Mouse (Mus musculus): ENCODE measurements around the gene Spsb2. TPM values are rescaled to one million over a fixed set of nuclear protein-coding genes. Genes with fewer than 3 reads are reported as not detected.
"Not testable (repeated sequence)": the region's sequence is repeated elsewhere in the genome, so short reads cannot be mapped to it uniquely, and the experiment has no call there.

Gene Spsb2
- polyA plus RNA-seq, 1 experiment from 2014 or later, result 4.7 TPM

- H3K36me3 ChIP-seq (ENCODE audit: control insufficient read depth, insufficient read depth, low read length), result peaks cover 100% of the 10 kb centered on the region
- WGBS, result 94% methylated on average over 5 of the region's 5 CpGs
- ATAC-seq (no peak), DNase-seq (ENCODE audit: low spot score) (no peak)
- H3K27me3 ChIP-seq (replicated peaks; ENCODE audit: control insufficient read depth, insufficient read depth, low read length), result no peaks in the 10 kb centered on the region
- no peaks in the 10 kb centered on the region for H3K9me3 ChIP-seq (replicated peaks; ENCODE audit: control insufficient read depth, low read length)
- H3K4me2 ChIP-seq (ENCODE audit: low read length), result no peak overlapping the region
- no peaks in the 10 kb centered on the region for H3K4me1 ChIP-seq (ENCODE audit: control insufficient read depth, insufficient read depth, low read length)
- no peak overlapping the region for H3K9ac ChIP-seq (ENCODE audit: low read length)
- H3K4me3 ChIP-seq (ENCODE audit: low read depth, low read length), result no peak overlapping the region
- H3K27ac ChIP-seq (ENCODE audit: low read depth, low read length), result no peak overlapping the region
Measured at GRCm38 (mm10) chr6:124820891-124821290, 12.4 kb downstream of the Spsb2 start.

DNA sequence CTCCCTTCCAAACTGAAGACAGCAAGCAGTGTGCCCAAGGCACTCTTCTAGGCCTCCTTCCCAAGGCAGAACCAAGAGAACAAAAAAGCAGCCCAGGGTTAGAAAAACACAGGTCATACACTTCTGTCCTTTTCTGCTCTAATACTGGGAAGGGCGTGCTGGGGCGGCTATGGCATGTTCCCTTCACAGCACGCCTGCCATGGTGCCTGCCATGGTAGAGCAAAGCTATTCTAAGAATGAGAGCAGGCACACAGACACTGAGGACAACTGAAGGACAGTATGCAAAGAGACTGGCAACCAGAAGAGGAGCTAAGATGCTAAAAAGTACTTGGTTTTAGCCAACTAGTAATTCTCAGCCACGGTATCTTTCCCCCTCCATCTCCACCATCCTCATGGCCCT lies 13.6 kb downstream of the Spsb2 start:
- Histone ChIP-seq H3K27ac (ENCODE audit: low read depth, low read length) (no peak overlapping the region), H3K4me1 (ENCODE audit: control insufficient read depth, insufficient read depth, low read length) (no peaks in the 10 kb centered on the region), H3K9me3 (replicated peaks; ENCODE audit: control insufficient read depth, low read length) (no peaks in the 10 kb centered on the region), H3K27me3 (replicated peaks; ENCODE audit: control insufficient read depth, insufficient read depth, low read length) (no peaks in the 10 kb centered on the region), H3K9ac (ENCODE audit: low read length) (no peak overlapping the region), H3K4me2 (ENCODE audit: low read length) (no peak overlapping the region), H3K36me3 (ENCODE audit: control insufficient read depth, insufficient read depth, low read length) (peaks cover 98% of the 10 kb centered on the region), H3K4me3 (ENCODE audit: low read depth, low read length) (no peak overlapping the region)
- no peak for ATAC-seq
- WGBS, result 96% methylated on average over 4 of the region's 4 CpGs
- DNase-seq (ENCODE audit: low spot score), result no peak

DNA sequence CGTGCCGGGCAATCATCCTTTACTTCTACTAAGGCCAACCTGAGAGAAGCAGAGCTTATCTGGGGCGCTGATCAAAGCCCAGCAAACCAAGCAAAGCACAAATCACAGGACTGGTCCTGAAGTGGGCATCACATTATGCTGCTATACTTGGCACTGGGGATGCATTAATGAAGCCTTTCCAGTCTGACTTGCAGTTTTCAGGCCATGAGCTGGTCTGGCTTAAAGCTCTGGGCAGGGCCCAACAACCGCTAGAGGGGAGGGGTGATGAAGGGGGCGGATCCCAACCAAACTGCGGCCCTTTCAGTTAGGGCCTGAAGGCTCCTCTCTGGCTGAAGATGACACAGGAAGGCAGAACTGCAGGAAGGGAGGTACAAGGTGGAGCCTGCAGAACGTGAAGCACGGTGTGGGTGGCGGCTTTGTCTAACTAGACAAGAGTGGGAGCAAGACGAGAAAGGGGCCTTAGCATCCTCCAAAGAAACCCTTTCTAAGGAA lies 19.7 kb downstream of the Spsb2 start:
- H3K4me2 ChIP-seq (ENCODE audit: low read length), result peak overlapping the region; percentile 95
- H3K9me3 ChIP-seq (replicated peaks; ENCODE audit: control insufficient read depth, low read length), result no peaks in the 10 kb centered on the region
- peaks cover 54% of the 10 kb centered on the region for H3K36me3 ChIP-seq (ENCODE audit: control insufficient read depth, insufficient read depth, low read length)
- peak overlapping the region; percentile 49; the same call in 1 of the 2 replicates for H3K27ac ChIP-seq (ENCODE audit: low read depth, low read length)
- DNase-seq (ENCODE audit: low spot score) (peak; percentile 50), ATAC-seq (no peak)
- H3K4me1 ChIP-seq (ENCODE audit: control insufficient read depth, insufficient read depth, low read length), result peaks cover 11% of the 10 kb centered on the region
- H3K9ac ChIP-seq (ENCODE audit: low read length), result peak overlapping the region; percentile 65
- H3K27me3 ChIP-seq (replicated peaks; ENCODE audit: control insufficient read depth, insufficient read depth, low read length), result no peaks in the 10 kb centered on the region
- 25% methylated on average over 10 of the region's 10 CpGs for whole genome bisulfite sequencing
- H3K4me3 ChIP-seq (ENCODE audit: low read depth, low read length), result peak overlapping the region; percentile 56

DNA sequence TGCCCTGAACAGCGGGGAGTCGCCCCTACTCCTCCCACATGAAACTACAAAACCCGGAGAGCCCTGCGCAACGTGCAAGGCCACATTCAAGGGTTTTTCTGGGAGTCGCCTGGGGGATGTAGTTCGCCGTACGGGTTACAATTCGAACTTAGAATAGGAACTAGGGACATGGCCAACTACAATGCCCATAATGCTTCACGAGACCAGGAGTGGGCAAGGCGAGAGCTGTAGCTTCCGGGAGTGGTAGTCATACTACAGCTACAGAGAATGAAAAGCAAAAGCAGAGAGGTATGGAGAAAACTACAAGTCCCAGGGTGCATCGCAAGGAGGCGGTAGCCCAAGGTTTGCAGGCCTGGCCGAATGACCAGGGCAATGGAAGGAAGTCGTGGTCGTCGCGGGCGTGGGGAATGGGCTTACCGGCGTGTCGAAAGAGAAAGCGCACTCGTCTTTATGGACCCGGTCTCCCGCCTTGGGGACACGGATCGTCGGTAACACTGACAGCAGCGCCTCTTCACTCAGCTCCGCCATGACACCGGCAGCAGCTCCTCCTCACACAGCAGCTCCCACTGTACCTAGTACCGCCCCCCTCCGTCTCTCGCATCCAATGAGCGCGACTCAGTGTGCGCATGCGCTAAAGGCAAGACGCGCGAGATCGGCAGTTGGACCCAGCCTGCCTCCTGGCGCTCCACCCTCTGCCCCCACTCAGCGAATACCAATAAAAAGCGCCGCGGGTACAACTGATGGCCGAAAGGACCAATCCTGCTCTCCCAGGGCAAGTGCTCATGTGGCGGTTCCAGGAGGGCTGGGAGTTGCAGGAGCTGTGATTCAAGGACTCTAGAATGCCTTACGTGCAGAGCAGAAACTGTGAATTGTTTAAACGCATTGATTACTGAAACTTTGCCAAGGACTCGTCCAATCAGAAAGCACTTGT lies 20.7 kb downstream of the Spsb2 start, which contains the start of the genes Usp5 and Cdca3:
Usp5 (minus strand) TSS at position 617 of the 931 bp plus-strand sequence.
Cdca3 (plus strand) TSS at position 680 of the 931 bp plus-strand sequence.
- peak; percentile 94 for ATAC-seq
- no peaks in the 10 kb centered on the region for H3K9me3 ChIP-seq (replicated peaks; ENCODE audit: control insufficient read depth, low read length)
- peak within 1 kb of the TSS; percentile 71 for H3K9ac ChIP-seq (ENCODE audit: low read length)
- H3K27me3 ChIP-seq (replicated peaks; ENCODE audit: control insufficient read depth, insufficient read depth, low read length), result no peaks in the 10 kb centered on the region
- H3K27ac ChIP-seq (ENCODE audit: low read depth, low read length), result peak within 1 kb of the TSS; percentile 73
- DNase-seq (ENCODE audit: low spot score), result peak; percentile 100
- peaks cover 11% of the 10 kb centered on the region for H3K4me1 ChIP-seq (ENCODE audit: control insufficient read depth, insufficient read depth, low read length)
- under 1% methylated on average over 55 of the region's 55 CpGs for WGBS
- H3K4me2 ChIP-seq (ENCODE audit: low read length), result peak within 1 kb of the TSS; percentile 95
- peak within 1 kb of the TSS; percentile 56 for H3K4me3 ChIP-seq (ENCODE audit: low read depth, low read length)
- H3K36me3 ChIP-seq (ENCODE audit: control insufficient read depth, insufficient read depth, low read length), result peaks cover 44% of the 10 kb centered on the region

DNA sequence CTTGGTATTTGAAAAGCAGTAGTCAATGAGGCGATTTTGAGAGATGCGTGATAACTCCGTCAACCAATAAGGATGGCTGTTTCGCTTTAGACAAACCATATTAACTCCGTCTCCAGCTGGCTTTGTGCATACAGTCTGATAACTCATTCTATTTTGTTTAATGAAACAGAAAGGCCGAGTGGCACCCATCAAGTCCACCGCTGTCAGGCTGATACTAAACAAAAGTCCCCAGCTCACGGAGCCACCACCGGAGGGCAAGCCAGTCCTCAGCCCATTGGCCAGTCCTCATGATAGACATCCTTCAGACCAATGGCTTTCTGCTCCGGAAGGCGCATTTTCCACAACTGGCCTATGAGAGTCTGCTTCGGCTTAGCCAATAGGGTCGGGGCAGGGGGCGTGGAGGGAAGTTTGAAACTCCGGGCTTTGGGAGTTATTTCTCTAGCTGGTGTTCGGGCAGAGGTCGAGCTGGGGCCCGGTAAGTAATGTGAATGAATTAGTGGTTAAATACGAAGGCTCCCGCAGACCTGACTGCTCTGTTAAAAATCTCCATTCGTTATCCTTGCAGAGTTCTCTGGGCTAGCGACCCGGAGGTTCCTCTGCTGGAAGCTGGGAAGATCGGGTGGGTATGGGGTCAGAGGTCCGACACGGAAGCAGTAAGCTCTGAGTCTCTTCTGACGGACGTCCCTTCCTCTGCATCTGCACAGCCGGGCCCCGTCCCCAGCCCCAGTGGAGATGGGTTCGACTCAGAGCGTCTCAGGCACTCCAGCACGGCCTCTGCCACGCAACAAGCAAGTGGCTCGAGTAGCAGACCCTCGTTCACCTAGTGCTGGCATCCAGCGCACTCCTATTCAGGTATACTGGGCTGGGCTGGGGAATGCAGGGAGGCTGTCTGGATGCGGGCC lies 21.6 kb downstream of the Spsb2 start:
- H3K36me3 ChIP-seq (ENCODE audit: control insufficient read depth, insufficient read depth, low read length), result peaks cover 40% of the 10 kb centered on the region
- ATAC-seq (peak; percentile 88), DNase-seq (ENCODE audit: low spot score) (peak; percentile 99)
- peak overlapping the region; percentile 73 for H3K27ac ChIP-seq (ENCODE audit: low read depth, low read length)
- peak overlapping the region; percentile 67 for H3K4me2 ChIP-seq (ENCODE audit: low read length)
- peak overlapping the region; percentile 71 for H3K9ac ChIP-seq (ENCODE audit: low read length)
- H3K4me1 ChIP-seq (ENCODE audit: control insufficient read depth, insufficient read depth, low read length), result peaks cover 11% of the 10 kb centered on the region
- no peaks in the 10 kb centered on the region for H3K27me3 ChIP-seq (replicated peaks; ENCODE audit: control insufficient read depth, insufficient read depth, low read length)
- WGBS, result under 1% methylated on average over 38 of the region's 38 CpGs
- peak overlapping the region; percentile 56 for H3K4me3 ChIP-seq (ENCODE audit: low read depth, low read length)
- no peaks in the 10 kb centered on the region for H3K9me3 ChIP-seq (replicated peaks; ENCODE audit: control insufficient read depth, low read length)

DNA sequence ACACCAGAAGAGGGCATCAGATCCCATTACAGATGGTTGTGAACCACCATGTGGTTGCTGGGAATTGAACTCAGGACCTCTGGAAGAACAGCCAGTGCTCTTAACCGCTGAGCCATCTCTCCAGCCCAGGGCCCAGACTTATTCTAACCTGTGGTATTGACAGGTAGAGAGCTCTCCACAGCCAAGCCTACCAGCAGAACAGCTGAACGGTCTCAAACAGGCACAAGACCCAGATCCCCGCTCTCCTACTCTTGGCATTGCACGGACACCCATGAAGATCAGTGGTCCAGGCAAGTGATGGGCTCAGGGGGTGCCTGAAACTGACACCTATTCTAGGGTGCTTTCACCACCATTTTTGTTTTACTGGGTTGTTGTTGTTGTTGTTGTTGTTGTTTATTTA lies 22.7 kb downstream of the Spsb2 start:
- not testable (repeated sequence) for ATAC-seq; H3K9ac ChIP-seq (ENCODE audit: low read length); H3K9me3 ChIP-seq (replicated peaks; ENCODE audit: control insufficient read depth, low read length); DNase-seq (ENCODE audit: low spot score); H3K27me3 ChIP-seq (replicated peaks; ENCODE audit: control insufficient read depth, insufficient read depth, low read length); H3K27ac ChIP-seq (ENCODE audit: low read depth, low read length)
- Histone ChIP-seq H3K4me3 (ENCODE audit: low read depth, low read length) (peak overlapping the region; percentile 56; the same call in 1 of the 2 replicates), H3K4me2 (ENCODE audit: low read length) (peak overlapping the region; percentile 67), H3K36me3 (ENCODE audit: control insufficient read depth, insufficient read depth, low read length) (peaks cover 29% of the 10 kb centered on the region), H3K4me1 (ENCODE audit: control insufficient read depth, insufficient read depth, low read length) (peaks cover 11% of the 10 kb centered on the region)
- WGBS, result 93% methylated on average over 4 of the region's 4 CpGs

DNA sequence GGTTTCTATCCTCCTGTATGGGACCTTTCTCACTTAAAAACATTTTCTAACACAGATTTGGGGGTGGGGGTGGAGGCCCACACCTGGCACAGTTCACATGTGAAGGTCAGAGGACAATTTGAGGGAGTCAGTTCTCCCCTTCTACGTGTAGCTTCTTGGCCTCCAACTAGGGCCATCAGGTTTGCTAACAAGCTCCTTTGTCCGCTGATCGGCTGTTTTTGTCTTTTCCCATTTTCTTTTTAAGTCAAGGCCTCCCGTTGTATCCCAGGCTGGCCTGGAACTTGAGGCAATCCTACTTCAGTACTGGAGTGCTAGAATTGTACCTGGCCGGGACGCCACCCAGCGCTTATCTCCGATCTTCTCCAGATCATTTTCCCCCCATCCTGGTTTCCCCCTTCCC lies 23.2 kb downstream of the Spsb2 start:
- Histone ChIP-seq H3K27me3 (replicated peaks; ENCODE audit: control insufficient read depth, insufficient read depth, low read length) (no peaks in the 10 kb centered on the region), H3K36me3 (ENCODE audit: control insufficient read depth, insufficient read depth, low read length) (peaks cover 25% of the 10 kb centered on the region), H3K4me1 (ENCODE audit: control insufficient read depth, insufficient read depth, low read length) (peaks cover 11% of the 10 kb centered on the region), H3K4me2 (ENCODE audit: low read length) (peak overlapping the region; percentile 67; the same call in 1 of the 2 replicates), H3K9me3 (replicated peaks; ENCODE audit: control insufficient read depth, low read length) (no peaks in the 10 kb centered on the region), H3K9ac (ENCODE audit: low read length) (peak overlapping the region; percentile 17; the same call in 1 of the 2 replicates), H3K27ac (ENCODE audit: low read depth, low read length) (no peak overlapping the region), H3K4me3 (ENCODE audit: low read depth, low read length) (no peak overlapping the region)
- ATAC-seq (no peak), DNase-seq (ENCODE audit: low spot score) (no peak)
- WGBS, result 90% methylated on average over 8 of the region's 8 CpGs

GRCm38 (mm10) chr6:124834512-124835081 lies 26.1 kb downstream of the Spsb2 start:
- H3K27ac ChIP-seq (ENCODE audit: low read depth, low read length), result no peak overlapping the region
- DNase-seq (ENCODE audit: low spot score) (no peak), ATAC-seq (no peak)
- WGBS, result 86% methylated on average over 6 of the region's 6 CpGs
- H3K9ac ChIP-seq (ENCODE audit: low read length), result no peak overlapping the region
- no peaks in the 10 kb centered on the region for H3K9me3 ChIP-seq (replicated peaks; ENCODE audit: control insufficient read depth, low read length)
- no peak overlapping the region for H3K4me2 ChIP-seq (ENCODE audit: low read length)
- H3K4me1 ChIP-seq (ENCODE audit: control insufficient read depth, insufficient read depth, low read length), result peaks cover 5% of the 10 kb centered on the region; the same call in 1 of the 2 replicates
- peaks cover 17% of the 10 kb centered on the region for H3K36me3 ChIP-seq (ENCODE audit: control insufficient read depth, insufficient read depth, low read length)
- H3K27me3 ChIP-seq (replicated peaks; ENCODE audit: control insufficient read depth, insufficient read depth, low read length), result no peaks in the 10 kb centered on the region
- no peak overlapping the region for H3K4me3 ChIP-seq (ENCODE audit: low read depth, low read length)

Data from forebrain, embryonic 14.5 days (tissue).